Mouse (Mus musculus) ES-Bruce4 (cell line): ENCODE measurements at regions not wholly inside any gene's neighbourhood (a gene's known extent, or its start where the extent isn't known, plus 50 kb on each side); places are given as distances from the start of the nearest gene placed in this dataset.

Experiments
- H3K27ac ChIP-seq: 2 replicates; pipeline ENCODE4 v1.5.1; 2012; ENCODE audit warnings: low read length, inconsistent platforms; ENCODE audit not compliant: insufficient read depth
- H3K27me3 ChIP-seq: 2 replicates; pipeline ENCODE4 v1.6.1; 2012; ENCODE audit warnings: mild to moderate bottlenecking, low read length, inconsistent platforms; ENCODE audit not compliant: control insufficient read depth, poor library complexity, insufficient read depth, severe bottlenecking
- H3K36me3 ChIP-seq: 2 replicates; pipeline ENCODE4 v1.6.1; 2012; ENCODE audit warnings: inconsistent platforms, mild to moderate bottlenecking, low read length, moderate library complexity; ENCODE audit not compliant: control insufficient read depth, poor library complexity, insufficient read depth, severe bottlenecking
- H3K4me1 ChIP-seq: one replicate; pipeline ENCODE4 v1.8.1; 2011; ENCODE audit warnings: low read length; ENCODE audit not compliant: control insufficient read depth, insufficient read depth
- H3K4me3 ChIP-seq: 2 replicates; pipeline ENCODE4 v1.5.1; 2011; ENCODE audit warnings: low read depth, mild to moderate bottlenecking, low read length
- H3K9ac ChIP-seq: 2 replicates; pipeline ENCODE4 v1.6.1; 2012; ENCODE audit warnings: low read depth, mild to moderate bottlenecking, inconsistent platforms; ENCODE audit not compliant: poor library complexity, severe bottlenecking
- H3K9me3 ChIP-seq: replicated peaks from 2 replicates; pipeline ENCODE4 v1.6.1; 2012; ENCODE audit warnings: mild to moderate bottlenecking, low read length, inconsistent platforms; ENCODE audit not compliant: control insufficient read depth, poor library complexity, insufficient read depth, severe bottlenecking
- CTCF ChIP-seq: IDR thresholded peaks from one replicate; pipeline ENCODE4 v1.8.1; 2011; ENCODE audit warnings: low read depth, low read length
- EP300 ChIP-seq: IDR thresholded peaks from 2 replicates; pipeline ENCODE4 v1.6.1; 2011; ENCODE audit warnings: low read depth, low read length; ENCODE audit not compliant: insufficient read depth
- POLR2A ChIP-seq: IDR thresholded peaks from one replicate; pipeline ENCODE4 v1.8.1; 2011; ENCODE audit warnings: low read length; ENCODE audit not compliant: insufficient read depth

GRCm38 (mm10) chr3:103518624-103519023 is 56.4 kb upstream of the Syt6 start:
- TF ChIP-seq EP300 (no peak), CTCF (no peak), POLR2A (no peak)
- no peaks in the 10 kb centered on the region for H3K27me3 ChIP-seq

More at GRCm38 (mm10) chr3:103518624-103519023, 56.4 kb upstream of the Syt6 start:
- Histone ChIP-seq H3K4me3 (no peak overlapping the region), H3K27ac (no peak overlapping the region), H3K9me3 (no peaks in the 10 kb centered on the region), H3K36me3 (no peaks in the 10 kb centered on the region), H3K9ac (no peak overlapping the region), H3K4me1 (no peaks in the 10 kb centered on the region)
